Mouse (Mus musculus) G1E (cell line): ENCODE data around the gene Prrc2a. TPM values are rescaled to one million over a fixed set of nuclear protein-coding genes. Genes with fewer than 3 reads are reported as not detected.
A peak's percentile ranks its signal among the peaks of the same experiment; 100 is the strongest.

Experiments
- ATAC-seq: 2 replicates; pipeline ENCODE4 v1.8.0; 2016; ENCODE audit warnings: mild to moderate bottlenecking; ENCODE audit not compliant: insufficient number of reproducible peaks, poor library complexity, low FRiP score, severe bottlenecking; ENCODE audit errors: extremely low read depth
- DNase-seq: peaks from one replicate; pipeline ENCODE4 v3.0.0; 2012; ENCODE audit warnings: low spot score
- H3K27me3 ChIP-seq: 2 replicates; pipeline ENCODE4 v1.6.1; 2012; ENCODE audit warnings: mild to moderate bottlenecking, low read length, inconsistent platforms; ENCODE audit not compliant: insufficient read depth
- H3K36me3 ChIP-seq: replicated peaks from 2 replicates; pipeline ENCODE3; 2012; ENCODE audit warnings: mild to moderate bottlenecking, inconsistent platforms
- H3K4me1 ChIP-seq: 2 replicates; pipeline ENCODE4 v1.6.1; 2012; ENCODE audit warnings: low read depth, low read length, inconsistent platforms, mixed read lengths; ENCODE audit not compliant: insufficient read depth
- H3K4me3 ChIP-seq: 2 replicates; pipeline ENCODE4 v1.5.1; 2012; ENCODE audit warnings: low read depth, mild to moderate bottlenecking, inconsistent platforms, low read length, moderate library complexity, mixed read lengths
- H3K9me3 ChIP-seq: replicated peaks from 2 replicates; pipeline ENCODE4 v1.6.1; 2012; ENCODE audit warnings: inconsistent platforms
- CTCF ChIP-seq: IDR thresholded peaks from 2 replicates; pipeline ENCODE4 v1.5.1; 2012; ENCODE audit warnings: low read depth, low read length, inconsistent platforms, mixed read lengths
- GATA1 ChIP-seq: IDR thresholded peaks from 2 replicates; pipeline ENCODE4 v1.6.1; 2012; ENCODE audit warnings: borderline replicate concordance, low read length, inconsistent platforms, mixed read lengths
- GATA2 ChIP-seq: IDR thresholded peaks from 2 replicates; pipeline ENCODE4 v1.6.1; 2012; ENCODE audit warnings: low read depth, low read length, inconsistent platforms, borderline replicate concordance
- POLR2AphosphoS5 ChIP-seq: IDR thresholded peaks from 2 replicates; pipeline ENCODE4 v1.6.1; 2012; ENCODE audit warnings: low read depth, low read length, inconsistent platforms; ENCODE audit not compliant: insufficient replicate concordance
- TAL1 ChIP-seq: conservative IDR thresholded peaks from 2 replicates; pipeline ENCODE4 v1.6.1; 2012; ENCODE audit warnings: low read depth, low read length, inconsistent platforms, mixed read lengths
- polyA plus RNA-seq: library from polyadenylated mRNA; stranded (reverse); fragments of >175 nt; gene quantifications from 2 replicates; pipeline ENCODE4 v1.2.3, GENCODE M21; 2012
- total RNA-seq, 2 experiments: library from RNA; stranded (forward) in 1 of 2; stranded (reverse) in 1 of 2; fragments of 200-1000 nt in 1 of 2; fragments of >200 nt in 1 of 2; fragmentation: Nextera tagmentation in 1 of 2; gene quantifications; 2 replicates each; pipeline ENCODE4 v1.2.3; 2014 to 2017

Gene Prrc2a
- total and polyA plus RNA-seq, 3 experiments, result 35.3 to 1,682 (median 773) TPM

DNA sequence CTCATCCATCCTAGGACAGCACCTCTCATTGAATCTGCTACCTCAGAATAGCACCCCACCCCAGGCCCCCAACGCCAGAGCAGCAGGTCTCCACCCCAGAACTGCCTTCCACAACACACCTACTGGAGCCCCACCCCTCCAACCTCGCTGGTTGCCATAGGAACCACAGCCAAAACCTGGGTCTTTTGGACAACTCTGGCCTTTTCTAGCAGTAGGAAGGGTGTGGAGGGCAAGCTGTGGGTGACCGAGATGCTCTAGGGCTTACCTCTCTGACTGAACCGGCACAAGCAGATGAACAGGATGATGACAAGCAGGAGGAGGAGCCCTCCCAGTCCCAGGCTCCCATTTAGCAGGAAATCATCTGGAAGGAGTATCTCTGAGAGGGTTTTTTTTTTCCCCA, 22.0 kb upstream of the Prrc2a start:
- Histone ChIP-seq H3K36me3 (peaks cover 15% of the 10 kb centered on the region), H3K9me3 (no peaks in the 10 kb centered on the region), H3K27me3 (no peaks in the 10 kb centered on the region), H3K4me3 (peak overlapping the region; percentile 66), H3K4me1 (peaks cover 63% of the 10 kb centered on the region)
- TF ChIP-seq GATA2 (no peak), TAL1 (no peak), CTCF (no peak), GATA1 (no peak)
- ATAC-seq, result peak; percentile 24; the same call in 1 of the 2 replicates
- DNase-seq, result no peak

DNA sequence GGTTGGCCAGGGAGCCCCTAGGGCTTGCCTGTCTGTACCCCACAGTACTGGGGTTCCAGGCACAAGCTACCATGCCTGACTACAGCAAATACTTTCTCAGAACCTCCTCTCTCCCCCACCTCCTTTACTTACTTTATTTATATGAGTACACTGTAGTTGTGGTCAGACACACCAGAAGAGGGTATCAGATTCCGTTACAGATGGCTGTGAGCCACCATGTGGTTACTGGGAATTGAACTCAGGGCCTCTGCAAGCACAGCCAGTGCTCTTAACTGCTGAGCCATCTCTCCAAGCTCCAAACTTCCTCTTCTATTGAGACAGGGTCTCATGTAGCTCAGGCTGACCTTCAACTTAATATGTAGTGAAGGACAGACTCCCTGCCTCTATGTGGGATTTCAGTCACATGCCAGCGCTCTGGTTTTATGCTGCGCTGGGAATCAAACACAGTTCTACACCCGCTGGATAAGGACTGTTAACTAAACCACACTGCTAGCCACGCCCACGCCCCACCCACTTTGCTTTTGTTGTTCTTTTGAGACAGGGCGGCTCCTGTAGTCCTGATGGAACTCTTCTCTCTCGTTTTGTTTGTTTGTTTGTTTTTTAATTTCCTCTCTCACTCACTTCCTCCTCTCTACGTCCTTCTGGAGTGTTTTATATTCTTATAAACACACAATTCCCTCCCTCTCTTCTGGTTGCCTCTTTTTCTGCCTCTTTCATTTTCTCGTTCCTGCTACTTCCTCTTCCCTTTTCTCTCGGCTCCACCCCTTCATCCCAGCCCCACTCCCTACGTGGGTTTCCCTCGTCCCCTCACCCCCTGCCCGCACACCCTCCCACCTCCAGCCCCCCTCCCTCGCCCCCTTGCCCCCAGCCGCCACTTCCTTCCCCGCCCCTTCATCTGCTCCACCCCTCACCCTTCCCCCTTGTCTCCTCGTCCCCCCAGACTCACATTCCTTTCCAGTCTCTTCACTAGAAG, 21.2 kb upstream of the Prrc2a start:
- peaks cover 62% of the 10 kb centered on the region for H3K4me1 ChIP-seq

GRCm38 (mm10) chr17:35180093-35180492, 15.4 kb upstream of the Prrc2a start:
- DNase-seq (no peak), ATAC-seq (no peak)
- peaks cover 31% of the 10 kb centered on the region for H3K4me1 ChIP-seq
- no peaks in the 10 kb centered on the region for H3K9me3 ChIP-seq
- H3K27me3 ChIP-seq, result no peaks in the 10 kb centered on the region
- no peak for TF ChIP-seq GATA1
- H3K36me3 ChIP-seq, result peaks cover 13% of the 10 kb centered on the region
- H3K4me3 ChIP-seq, result no peak overlapping the region

More for the DNA sequence above, 21.2 kb upstream of the Prrc2a start:
- peak overlapping the region; percentile 66 for H3K4me3 ChIP-seq
- H3K36me3 ChIP-seq, result peaks cover 15% of the 10 kb centered on the region
- TF ChIP-seq GATA1, result no peak
- no peak for TF ChIP-seq CTCF
- no peak for TF ChIP-seq TAL1
- TF ChIP-seq GATA2, result no peak
- no peak for TF ChIP-seq POLR2AphosphoS5
- DNase-seq (peak; percentile 72), ATAC-seq (0 out of 2 replicates have a peak, but pooled peaks have one; percentile 19)
- no peaks in the 10 kb centered on the region for H3K9me3 ChIP-seq
- no peaks in the 10 kb centered on the region for H3K27me3 ChIP-seq

DNA sequence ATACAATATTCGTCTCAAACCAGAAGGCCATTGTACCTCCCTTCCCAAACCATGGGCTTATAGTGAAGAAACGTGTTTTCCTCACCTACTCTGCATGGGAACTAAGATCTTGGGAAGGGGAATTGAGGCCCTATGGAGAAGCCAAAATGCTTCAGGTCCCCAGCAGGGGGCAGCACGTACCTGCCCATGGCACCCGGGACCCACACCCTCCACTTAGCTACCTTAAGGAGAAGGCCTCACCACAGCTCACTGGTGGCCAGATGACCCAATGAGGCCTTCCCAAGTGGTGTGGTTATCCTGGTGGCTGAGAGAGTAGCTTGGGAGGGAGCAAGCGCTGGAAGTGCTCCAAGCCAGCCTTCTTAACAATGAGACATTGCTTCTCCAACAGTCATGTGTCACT, 13.8 kb upstream of the Prrc2a start:
- peaks cover 33% of the 10 kb centered on the region for H3K4me1 ChIP-seq
- peak; percentile 70 for DNase-seq
- TF ChIP-seq GATA2 (no peak), TAL1 (no peak), CTCF (peak; percentile 89)
- no peaks in the 10 kb centered on the region for H3K36me3 ChIP-seq
- H3K27me3 ChIP-seq, result peaks cover 5% of the 10 kb centered on the region
- H3K4me3 ChIP-seq, result no peak overlapping the region; the same call in 1 of the 2 replicates
- no peaks in the 10 kb centered on the region for H3K9me3 ChIP-seq
- ATAC-seq, result 0 out of 2 replicates have a peak, but pooled peaks have one; percentile 28

- no peaks in the 10 kb centered on the region for H3K9me3 ChIP-seq
- no peak for ATAC-seq
- no peaks in the 10 kb centered on the region for H3K36me3 ChIP-seq
- no peak within 1 kb of the TSS for H3K4me3 ChIP-seq
- peaks cover 23% of the 10 kb centered on the region for H3K27me3 ChIP-seq
- peaks cover 46% of the 10 kb centered on the region for H3K4me1 ChIP-seq
- DNase-seq, result no peak
- TF ChIP-seq GATA1 (no peak), GATA2 (no peak), POLR2AphosphoS5 (no peak), TAL1 (no peak)
Measured at GRCm38 (mm10) chr17:35175968-35176367, 11.3 kb upstream of the Prrc2a start, which contains the start of gene Aif1. Gene Aif1 (minus strand): TSS chr17:35176068.

- Histone ChIP-seq H3K9me3 (no peaks in the 10 kb centered on the region), H3K4me1 (peaks cover 46% of the 10 kb centered on the region), H3K4me3 (no peak overlapping the region), H3K27me3 (peaks cover 27% of the 10 kb centered on the region), H3K36me3 (no peaks in the 10 kb centered on the region)
- DNase-seq, result no peak
- TF ChIP-seq GATA1 (no peak), TAL1 (no peak), POLR2AphosphoS5 (no peak), GATA2 (no peak), CTCF (no peak)
- ATAC-seq, result no peak
Measured at GRCm38 (mm10) chr17:35175382-35175781, 10.7 kb upstream of the Prrc2a start.
